Mouse (Mus musculus) heart, postnatal 4 days (tissue): ENCODE measurements around the gene Prpf6. TPM values are rescaled to one million over a fixed set of nuclear protein-coding genes. Genes with fewer than 3 reads are reported as not detected.

Source experiments
- DNase-seq: peaks from one replicate; pipeline ENCODE4 v3.0.0; 2021
- microRNA-seq, 2 experiments: library from miRNA; unstranded; fragments of <30 nt; microRNA quantifications; one replicate each; pipeline ENCODE4 v1.2.0; 2021 to 2022
- total RNA-seq, 2 experiments: library from RNA; stranded (reverse); gene quantifications; 2 replicates each; pipeline ENCODE4 v1.2.3; 2021

Gene Prpf6
- total RNA-seq, 2 experiments from 2014 or later, result 35.1 to 36.1 TPM

DNA sequence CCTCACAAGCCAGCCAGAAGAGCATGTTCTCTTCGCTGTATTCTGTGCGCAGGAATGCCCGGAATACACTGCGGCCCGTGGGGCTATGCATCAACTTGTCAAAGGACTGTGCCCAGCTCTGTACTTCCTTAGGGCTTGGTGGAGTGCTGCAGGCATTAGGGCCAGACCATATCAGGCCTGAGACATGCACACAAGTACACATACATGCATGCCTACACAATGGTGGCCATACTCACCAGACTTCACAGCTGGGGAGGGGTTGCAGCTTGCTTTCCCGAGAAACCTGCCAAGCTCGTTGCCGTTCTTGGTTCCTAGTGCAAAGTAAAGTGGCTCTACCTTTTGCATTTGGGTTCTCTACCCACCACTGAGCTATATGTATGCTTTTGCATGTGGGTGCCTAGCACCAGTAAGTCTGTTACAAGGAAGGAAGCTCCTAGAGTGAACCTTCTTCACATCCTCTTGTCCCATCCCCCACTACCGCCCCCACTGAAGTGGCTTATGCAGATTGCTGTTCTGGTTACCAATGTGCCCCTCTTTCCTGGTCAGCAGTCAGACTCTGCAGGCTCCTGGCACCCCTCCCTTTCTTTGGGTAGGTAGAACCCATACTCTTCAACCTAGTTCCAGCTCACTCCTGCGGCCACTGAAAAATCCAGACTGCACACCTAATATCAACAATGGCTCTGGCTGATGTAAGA lies 97.9 kb downstream of the Prpf6 start:
- peak; percentile 2 for DNase-seq

DNA sequence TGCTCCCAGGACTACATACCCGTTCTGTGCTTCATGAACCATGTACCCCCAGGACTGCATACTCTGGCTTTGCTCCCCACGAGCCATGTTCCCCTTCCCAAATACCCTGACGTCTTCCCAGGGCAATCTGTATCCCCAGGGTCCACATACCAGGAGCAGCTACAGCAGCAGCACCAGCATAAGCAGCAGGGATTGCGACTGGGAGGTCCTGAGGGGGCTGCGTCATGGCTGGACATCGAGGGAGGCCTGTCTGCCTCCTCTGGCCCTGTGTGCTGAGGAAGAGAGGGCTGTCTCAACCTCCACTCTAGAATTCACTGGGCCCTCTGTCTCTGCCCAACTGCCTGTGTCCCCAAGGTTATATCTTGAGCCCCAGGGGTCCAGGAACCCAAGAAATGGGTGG lies 99.4 kb downstream of the Prpf6 start:
- DNase-seq, result no peak

DNA sequence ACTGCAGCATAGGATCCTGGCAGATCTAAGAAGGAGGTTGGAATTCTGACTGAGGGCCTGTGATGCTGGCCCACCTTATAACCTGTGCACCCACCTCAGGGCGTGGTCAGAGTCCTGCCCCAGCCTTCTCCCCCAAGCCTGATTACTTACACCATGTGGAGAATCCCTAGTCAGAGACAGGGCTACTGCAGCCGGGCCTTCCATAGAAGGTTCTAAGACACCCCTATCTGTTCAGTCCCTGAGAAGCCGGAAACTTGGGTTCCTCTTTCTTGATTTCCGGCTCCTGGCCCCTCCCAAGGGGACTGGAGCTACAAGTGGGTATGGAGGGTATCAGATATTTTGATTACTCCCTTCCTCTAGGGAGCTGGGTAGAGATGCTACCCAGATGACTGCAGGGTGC lies 99.9 kb downstream of the Prpf6 start:
- DNase-seq, result no peak

DNA sequence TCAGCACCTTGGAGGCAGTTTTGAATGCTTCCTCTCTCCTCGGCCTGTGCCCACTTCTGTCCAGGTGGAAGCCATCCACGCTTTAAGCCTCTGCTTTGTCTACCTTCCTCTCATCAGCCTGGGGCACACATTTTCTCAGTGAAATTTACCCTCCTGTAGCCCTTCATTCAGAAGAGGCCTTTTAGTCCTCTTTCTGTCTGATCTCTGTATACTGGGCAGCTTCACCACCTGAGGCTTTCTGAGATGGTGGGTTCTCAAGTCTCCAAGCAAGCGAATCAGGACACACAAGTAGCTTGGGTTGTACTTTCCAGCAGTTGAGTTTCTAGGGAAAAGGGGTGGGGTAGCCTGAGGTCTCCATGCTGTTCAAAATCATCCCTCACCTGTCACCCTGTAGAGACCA lies 100.6 kb downstream of the Prpf6 start:
- no peak for DNase-seq

DNA sequence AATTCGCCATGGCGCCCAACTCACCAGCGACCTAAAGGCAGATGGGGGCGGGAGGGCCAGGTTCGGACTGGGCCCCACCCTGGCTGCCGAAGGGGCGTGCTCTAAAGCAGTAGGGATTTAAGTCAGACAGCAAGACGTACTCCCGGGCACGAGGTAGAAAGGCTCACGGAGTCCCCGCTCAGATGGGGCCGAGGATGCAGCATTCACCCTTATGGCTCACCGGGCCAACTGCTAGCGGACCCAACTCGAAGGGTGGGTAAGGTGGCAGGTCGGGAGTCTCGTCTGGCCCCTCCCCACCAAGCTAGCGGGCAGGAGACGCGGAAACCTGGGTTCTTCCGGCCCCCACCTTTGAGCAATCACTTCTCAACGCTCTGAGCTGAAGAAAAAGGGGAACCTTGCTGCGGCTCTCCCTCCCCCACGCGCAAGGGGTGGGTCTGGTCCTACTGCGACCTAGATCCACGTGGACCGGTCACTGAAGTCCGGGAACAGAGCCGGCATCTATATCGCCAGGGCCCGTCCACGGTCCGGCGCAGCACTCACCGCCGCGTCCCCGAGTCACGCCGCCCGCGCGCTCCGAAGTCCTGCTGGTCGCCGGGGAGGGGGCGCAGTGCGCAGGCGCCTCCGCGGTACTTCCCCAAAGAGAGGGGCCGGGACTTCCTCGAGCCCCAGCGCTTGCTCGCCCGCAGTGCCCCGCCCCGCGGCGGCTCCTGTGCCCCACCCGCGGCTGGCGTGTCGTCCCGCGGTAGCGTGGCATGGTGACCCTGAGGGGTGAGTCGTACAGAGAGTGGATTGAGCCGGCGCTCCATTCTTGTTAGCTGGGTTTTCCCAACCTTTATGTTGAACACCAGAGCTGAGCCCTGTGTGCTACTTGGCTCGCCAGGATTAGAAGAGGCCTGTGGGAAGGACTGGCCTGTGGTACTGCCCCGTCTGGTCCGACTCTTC lies 101.9 kb downstream of the Prpf6 start, which contains the start of gene Rgs19:
Gene Rgs19 (minus strand): TSS at position 639 of the 942 bp plus-strand sequence.
- DNase-seq, result peak; percentile 82

DNA sequence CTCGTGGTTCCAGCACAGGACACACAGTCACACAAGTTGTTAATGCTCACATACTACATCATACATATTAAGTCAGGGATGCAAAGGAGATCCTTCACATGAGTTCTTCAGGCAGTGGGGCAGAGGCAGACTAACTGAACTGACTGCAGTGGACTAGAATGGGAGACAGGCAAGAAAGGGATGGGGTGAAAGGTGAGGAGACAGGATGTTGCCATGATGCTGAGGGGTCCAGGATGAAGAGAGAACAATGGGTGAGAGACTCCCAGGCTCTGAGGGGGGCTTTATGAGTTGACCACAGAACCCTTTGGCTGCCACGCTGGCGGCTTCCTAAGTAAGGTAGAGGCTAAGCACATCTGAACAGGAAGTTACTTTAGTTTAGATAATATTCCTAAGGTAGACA lies 102.9 kb downstream of the Prpf6 start:
- DNase-seq, result no peak

DNA sequence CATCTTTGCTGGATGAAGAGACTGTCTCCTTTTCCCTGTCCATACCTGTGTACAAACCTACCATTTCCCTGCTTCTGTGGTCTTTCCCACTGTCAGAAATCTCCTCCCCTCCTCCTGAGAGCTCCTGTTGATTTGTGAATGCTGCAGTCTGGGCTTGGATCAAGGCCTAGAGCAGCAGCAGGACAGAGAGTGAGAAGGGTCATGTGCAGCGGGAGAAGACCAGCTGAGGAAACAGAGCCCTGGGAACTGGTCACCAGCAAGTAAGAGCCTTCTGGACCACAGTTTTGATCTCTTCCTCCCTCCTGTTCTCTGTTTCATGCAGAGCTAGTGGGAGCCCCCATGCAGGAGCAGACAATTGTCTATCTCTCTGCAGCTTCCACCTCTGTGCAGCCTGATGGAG lies 104.1 kb downstream of the Prpf6 start:
- DNase-seq, result no peak

DNA sequence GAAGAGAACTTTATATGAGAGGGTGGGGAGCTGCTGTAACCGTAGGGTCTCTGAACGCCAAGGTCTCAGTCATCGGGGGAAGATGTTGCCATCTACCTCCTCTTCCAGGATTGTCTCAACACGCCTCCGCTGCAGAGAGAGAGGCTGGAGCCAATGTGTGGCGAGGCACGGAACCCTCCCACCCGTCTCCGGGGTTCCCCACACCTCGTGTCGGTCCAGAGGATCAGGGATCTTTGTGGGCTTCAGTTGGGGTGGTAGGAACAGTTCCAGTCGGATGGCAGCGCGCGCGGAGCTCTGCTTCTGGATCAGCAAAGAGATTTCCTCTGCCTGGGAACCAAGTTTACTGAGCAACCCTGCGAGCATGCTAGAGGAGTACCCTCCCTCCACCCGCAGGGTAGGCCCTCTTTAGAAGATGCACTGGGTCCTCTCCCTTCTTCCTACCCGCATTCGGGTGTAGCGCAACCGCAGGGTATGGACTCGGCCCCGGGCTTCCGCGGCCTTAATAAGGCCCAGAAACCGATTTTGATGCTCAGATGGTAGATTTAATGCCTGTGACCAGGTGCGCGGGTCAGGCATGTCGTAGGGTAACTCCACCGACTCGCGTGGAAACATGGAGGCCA lies 105.2 kb downstream of the Prpf6 start:
- no peak for DNase-seq

DNA sequence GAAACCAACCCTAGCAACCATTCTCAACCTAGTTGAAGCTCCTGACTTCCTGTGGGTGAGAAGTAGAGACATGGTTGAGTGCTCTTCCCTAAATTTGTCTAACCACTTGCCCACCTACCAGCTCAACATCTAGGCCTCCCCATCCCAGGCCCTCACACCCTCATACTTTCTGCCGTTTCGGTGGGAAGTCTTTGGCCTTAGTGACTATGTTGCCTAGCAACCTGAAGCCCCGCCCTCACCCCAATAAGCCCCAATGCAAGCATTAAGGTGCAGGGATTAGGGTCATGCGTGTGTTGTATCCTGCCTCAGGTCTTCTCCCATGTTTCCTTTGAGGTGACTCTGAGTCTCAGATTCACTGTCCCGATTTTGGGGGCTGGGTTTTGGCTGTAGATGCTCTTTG lies 106.6 kb downstream of the Prpf6 start, which contains the start of gene Lkaaear1:
Gene Lkaaear1 (minus strand): TSS at position 202 of the 400 bp plus-strand sequence.
- DNase-seq, result no peak

Small RNAs within 50 kb of the gene (microRNA-seq; reads per million reads assigned to microRNA genes)
- gene Mir7006, result 0 reads per million in 2 experiments

Other genes starting within 250 kb of the Prpf6 start
- 10 to 100 TPM; 20.7 to 22.8 TPM for gene Zgpat, start 226.9 kb upstream of the Prpf6 start, total RNA-seq
- 10 to 100 TPM; 39.6 to 41.0 TPM for gene Arfrp1, start 226.5 kb upstream of the Prpf6 start, total RNA-seq
- 1 to 10 TPM; 8.8 to 8.9 TPM for gene Lime1, start 211.8 kb upstream of the Prpf6 start, total RNA-seq
- 10 to 100 TPM; 14.9 to 16.5 TPM for gene Zbtb46, start 132.4 kb upstream of the Prpf6 start, total RNA-seq
- not detected for gene Abhd16b, start 98.7 kb upstream of the Prpf6 start, total RNA-seq
- 10 to 100 TPM; 65.9 to 72.7 TPM for gene Tpd52l2, start 94.7 kb upstream of the Prpf6 start, total RNA-seq
- 100 to 1,000 TPM; 111 to 119 TPM for gene Dnajc5, start 71.4 kb upstream of the Prpf6 start, total RNA-seq
- gene Uckl1, start 7.0 kb upstream of the Prpf6 start, total RNA-seq, result 10 to 100 TPM; 50.2 to 54.5 TPM
- gene Zfp512b, start 935 bp downstream of the Prpf6 start, total RNA-seq, result 10 to 100 TPM; 41.8 to 45.5 TPM
- gene Samd10, start 7.3 kb downstream of the Prpf6 start, total RNA-seq, result 1 to 10 TPM; 4.8 to 4.9 TPM
- not detected for gene Gm29797, start 65.2 kb downstream of the Prpf6 start, total RNA-seq
- 10 to 100 TPM; 75.9 to 80.3 TPM for gene Sox18, start 79.8 kb downstream of the Prpf6 start, total RNA-seq
- gene Tcea2, start 88.4 kb downstream of the Prpf6 start, total RNA-seq, result 10 to 100 TPM in 1 of 2 experiments, 1 to 10 TPM in 1; 9.9 to 11.1 TPM
- 10 to 100 TPM; 11.3 to 15.8 TPM for gene Rgs19, start 102.1 kb downstream of the Prpf6 start, total RNA-seq
- not detected for gene Lkaaear1, start 106.6 kb downstream of the Prpf6 start, total RNA-seq
- gene Oprl1, start 123.1 kb downstream of the Prpf6 start, total RNA-seq, result under 1 TPM; 0.24 to 0.54 TPM
- not detected for gene Myt1, start 171.5 kb downstream of the Prpf6 start, total RNA-seq
- gene Pcmtd2, start 246.0 kb downstream of the Prpf6 start, total RNA-seq, result 10 to 100 TPM; 28.2 to 28.9 TPM